Mouse (Mus musculus) left cerebral cortex, adult 2 months (tissue): ENCODE measurements around the gene Ripk1. TPM values are rescaled to one million over a fixed set of nuclear protein-coding genes. Genes with fewer than 3 reads are reported as not detected.
A peak's percentile ranks its signal among the peaks of the same experiment; 100 is the strongest.

Experiments
- DNase-seq, 2 experiments: peaks; one replicate each; pipeline ENCODE4 v3.0.0; 2021 to 2022; ENCODE audit warnings: low spot score in 2 of 2, mixed read lengths in 1 of 2; ENCODE audit errors: extremely low spot score in 1 of 2
- H3K27ac ChIP-seq: fragments of 200-600 bp; 2 replicates; pipeline ENCODE4 v1.8.1; 2022
- H3K4me3 ChIP-seq: fragments of 200-600 bp; 2 replicates; pipeline ENCODE4 v1.8.1; 2022
- CTCF ChIP-seq: fragments of 200-600 bp; IDR thresholded peaks from 2 replicates; pipeline ENCODE4 v1.8.1; 2022; ENCODE audit warnings: antibody characterized with exemption, mild to moderate bottlenecking, moderate library complexity
- intact Hi-C: fragments of 180-260 bp; cut with DNase I; formaldehyde crosslinking; loops from one replicate; pipeline ENCODE4 v1.15.1; 2025
- total RNA-seq, 2 experiments: library from RNA; stranded (reverse); gene quantifications; 2 replicates each; pipeline ENCODE4 v1.2.3; 2021

Gene Ripk1
- total RNA-seq, 2 experiments from 2014 or later = 5.8 to 6.9 TPM

DNA sequence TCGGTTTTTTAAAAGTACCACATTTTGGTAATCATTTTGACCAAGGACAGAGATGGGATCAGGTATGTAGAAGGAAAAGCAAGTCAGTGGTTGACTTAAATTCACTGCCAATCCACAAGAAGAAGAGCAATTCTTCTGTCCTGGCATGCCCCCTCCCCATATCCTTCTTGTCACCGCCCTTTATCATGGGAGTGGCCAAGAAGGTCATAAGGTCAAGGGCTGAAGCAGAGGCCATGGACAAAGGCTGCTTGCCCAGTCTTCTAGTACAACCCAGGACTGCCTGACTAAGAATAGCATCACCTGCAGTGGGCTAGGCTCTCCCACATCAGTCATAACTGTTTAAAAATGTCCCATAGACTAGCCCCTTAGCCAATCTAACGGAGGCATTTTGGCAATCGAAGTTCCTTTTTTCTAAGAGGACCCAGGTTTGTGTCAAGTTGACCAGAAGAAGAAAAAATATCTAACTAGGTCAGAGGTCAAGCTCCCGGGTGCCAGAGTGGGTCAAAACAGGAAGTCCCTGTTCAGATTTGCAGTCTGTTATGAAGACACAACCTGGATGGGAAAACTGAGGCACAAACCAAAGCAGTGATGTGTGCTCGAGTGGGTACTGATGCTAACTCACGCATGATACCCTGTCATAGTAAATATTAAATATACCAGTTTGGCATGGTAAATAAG lies 41.7 kb downstream of the Ripk1 start:
- Histone ChIP-seq H3K4me3 (no peak overlapping the region), H3K27ac (no peak overlapping the region)
- intact Hi-C loops = loop anchor here (10.0 kb wide), 1 partner anchor 301 kb away; the partner anchor contains the start of gene Slc22a23
- no peak for TF ChIP-seq CTCF
- no peak for DNase-seq

DNA sequence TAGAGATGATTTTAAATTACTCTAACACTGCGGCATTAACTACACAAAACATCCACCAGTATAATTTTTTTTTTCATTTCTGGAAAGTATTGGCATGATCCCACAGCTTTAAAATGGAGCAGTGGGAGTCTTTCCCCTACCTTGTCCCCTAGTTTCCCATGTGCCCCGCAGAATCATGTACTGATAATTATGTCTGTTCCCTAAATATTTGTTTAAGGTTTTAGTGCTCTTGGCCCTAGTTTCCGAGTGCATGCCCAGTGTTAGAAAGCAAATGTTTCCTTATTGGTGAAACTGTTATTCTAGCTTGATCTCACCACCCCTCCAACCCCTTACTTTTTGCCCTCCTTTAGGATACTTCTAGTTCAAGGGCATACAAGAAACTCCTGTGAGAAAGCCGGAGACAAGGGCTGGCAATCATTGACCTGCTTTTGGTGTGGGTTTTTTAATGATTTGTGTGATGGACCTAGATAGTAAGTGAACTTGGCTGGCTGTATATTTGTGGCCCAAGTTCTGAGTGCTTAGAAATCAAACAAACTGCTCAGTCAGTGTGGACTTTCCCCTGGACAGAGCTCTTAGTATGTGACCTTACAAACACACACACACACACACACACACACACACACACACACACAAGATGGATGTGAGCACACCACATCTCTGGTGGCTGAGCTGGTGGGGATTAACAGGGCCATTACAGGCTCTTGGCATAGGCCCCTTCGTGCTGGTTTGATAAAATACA lies 43.5 kb downstream of the Ripk1 start:
- no peak overlapping the region for H3K4me3 ChIP-seq
- intact Hi-C loops = loop anchor here (1.0 to 10.0 kb wide), 3 partner anchors 110 to 592 kb away; partner anchors contain the start of gene Slc22a23
- no peak for DNase-seq
- TF ChIP-seq CTCF = no peak
- no peak overlapping the region for H3K27ac ChIP-seq

DNA sequence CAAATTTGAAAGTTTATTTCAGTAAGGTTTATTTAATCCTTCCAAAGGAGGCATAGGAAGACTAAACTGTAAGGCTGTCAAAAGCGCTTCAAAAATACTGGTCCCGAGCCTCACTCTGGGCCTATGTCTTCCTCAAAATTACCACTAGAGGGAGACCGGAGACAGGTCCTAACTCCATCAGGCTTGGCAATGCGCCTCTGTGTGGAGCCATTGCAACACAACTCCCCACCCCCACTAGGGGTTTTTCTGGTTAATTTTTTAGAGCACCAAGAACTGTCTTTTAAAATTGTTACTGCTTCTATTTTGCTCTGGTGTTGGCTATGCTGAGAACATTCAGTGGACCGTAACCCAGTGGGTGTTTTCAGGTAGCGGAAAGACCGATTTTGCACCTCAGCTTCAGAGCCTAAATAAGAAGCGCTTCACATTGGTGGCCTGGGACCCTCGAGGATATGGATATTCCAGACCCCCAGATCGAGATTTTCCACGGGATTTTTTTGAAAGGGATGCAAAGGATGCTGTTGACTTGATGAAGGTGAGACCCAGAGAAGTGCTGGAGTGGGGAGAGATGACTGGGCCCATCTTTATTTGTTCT lies 44.4 kb downstream of the Ripk1 start:
- intact Hi-C loops = loop anchor here (1.0 to 10.0 kb wide), 3 partner anchors 109 to 591 kb away; partner anchors contain the start of gene Slc22a23
- peak; percentile 94 for TF ChIP-seq CTCF
- no peak overlapping the region for H3K27ac ChIP-seq

GRCm38 (mm10) chr13:34047526-34047925 lies 45.4 kb downstream of the Ripk1 start:
- Histone ChIP-seq H3K27ac (no peak overlapping the region), H3K4me3 (no peak overlapping the region)
- no peak for DNase-seq
- no peak for TF ChIP-seq CTCF
- intact Hi-C loops = loop anchor here (5.0 to 10.0 kb wide), 2 partner anchors 297 to 590 kb away; partner anchors contain the start of gene Slc22a23

More for the DNA sequence above, 44.4 kb downstream of the Ripk1 start:
- DNase-seq = peak; percentile 73
- no peak overlapping the region for H3K4me3 ChIP-seq

DNA sequence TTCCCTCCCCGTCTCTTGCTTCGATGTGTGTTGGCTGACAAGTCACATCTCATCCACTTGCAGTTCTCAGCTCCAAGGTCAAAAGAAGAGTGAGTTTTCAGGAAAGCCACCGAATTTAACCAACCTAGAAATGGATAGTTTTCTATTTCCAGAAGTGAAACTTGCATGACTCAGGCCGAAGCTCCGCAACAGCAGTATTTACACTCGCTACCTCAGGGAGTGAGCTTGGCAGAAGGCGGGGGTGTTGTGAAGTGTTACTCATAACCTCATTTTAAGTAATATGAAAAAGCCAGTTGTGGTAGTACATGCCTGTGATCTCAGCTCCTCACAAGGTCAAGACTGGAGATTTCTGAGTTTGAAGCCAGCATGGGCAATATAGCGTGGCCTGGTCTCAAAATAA lies 48.3 kb downstream of the Ripk1 start:
- no peak overlapping the region for H3K27ac ChIP-seq
- peak; percentile 46 to 56 for DNase-seq
- H3K4me3 ChIP-seq = no peak overlapping the region
- TF ChIP-seq CTCF = no peak
- intact Hi-C loops = loop anchor here (1.0 kb wide), 1 partner anchor 46 kb away; no protein-coding TSS in a partner anchor

GRCm38 (mm10) chr13:34051692-34052091 lies 49.5 kb downstream of the Ripk1 start:
- TF ChIP-seq CTCF = no peak
- no peak overlapping the region for H3K4me3 ChIP-seq
- intact Hi-C loops = no loop called here
- DNase-seq = no peak
- no peak overlapping the region for H3K27ac ChIP-seq

GRCm38 (mm10) chr13:34053673-34054282 lies 51.6 kb downstream of the Ripk1 start:
- TF ChIP-seq CTCF = no peak
- H3K4me3 ChIP-seq = no peak overlapping the region

DNA sequence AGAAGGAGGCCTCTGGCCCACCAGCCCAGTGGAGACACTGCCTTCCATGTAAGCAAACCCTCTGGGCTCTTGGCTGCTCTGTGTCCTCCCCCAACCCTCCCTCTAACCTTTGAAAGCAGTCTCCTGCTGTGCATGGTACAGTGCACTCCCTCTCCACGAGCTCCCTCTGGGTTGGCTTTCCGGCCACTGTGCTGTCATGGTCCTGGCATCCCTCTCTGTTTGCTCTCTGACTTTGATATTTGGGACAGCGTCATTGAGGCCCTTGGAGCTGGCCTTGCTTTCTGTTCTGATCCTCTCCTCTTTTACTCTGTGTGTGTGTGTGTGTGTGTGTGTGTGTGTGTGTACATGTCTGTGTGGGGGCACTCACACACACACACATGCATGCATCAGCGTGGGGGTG lies 52.2 kb downstream of the Ripk1 start:
- Histone ChIP-seq H3K4me3 (no peak overlapping the region), H3K27ac (no peak overlapping the region)
- intact Hi-C loops = no loop called here
- no peak for TF ChIP-seq CTCF
- DNase-seq = no peak

More at GRCm38 (mm10) chr13:34053673-34054282, 51.6 kb downstream of the Ripk1 start:
- H3K27ac ChIP-seq = no peak overlapping the region
- intact Hi-C loops = no loop called here
- no peak for DNase-seq

DNA sequence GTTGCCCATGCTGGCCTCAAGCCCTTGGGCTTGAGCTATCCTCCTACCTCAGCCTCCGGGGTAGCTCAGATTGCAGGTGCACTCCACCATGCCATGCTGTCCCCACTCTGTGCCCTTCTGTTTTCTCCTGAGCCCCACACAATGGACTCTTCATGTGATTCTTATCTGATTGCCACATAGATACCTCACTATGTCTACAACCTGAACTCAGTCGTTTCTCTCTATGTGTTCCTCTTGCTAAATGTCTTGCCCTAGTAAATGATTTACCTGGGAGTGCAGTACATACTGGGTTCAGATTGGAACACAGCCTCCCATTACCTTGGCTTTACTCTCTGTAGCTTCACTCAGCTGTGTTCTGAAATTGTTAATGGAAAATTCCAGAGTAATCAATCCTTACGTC lies 52.8 kb downstream of the Ripk1 start:
- Histone ChIP-seq H3K27ac (no peak overlapping the region), H3K4me3 (no peak overlapping the region)
- intact Hi-C loops = no loop called here
- no peak for TF ChIP-seq CTCF
- DNase-seq = no peak

- no peak for DNase-seq
- H3K4me3 ChIP-seq = no peak overlapping the region
- no peak overlapping the region for H3K27ac ChIP-seq
- intact Hi-C loops = no loop called here
- no peak for TF ChIP-seq CTCF
These were observed 55.1 kb downstream of the Ripk1 start for GRCm38 (mm10) chr13:34057252-34057651.

DNA sequence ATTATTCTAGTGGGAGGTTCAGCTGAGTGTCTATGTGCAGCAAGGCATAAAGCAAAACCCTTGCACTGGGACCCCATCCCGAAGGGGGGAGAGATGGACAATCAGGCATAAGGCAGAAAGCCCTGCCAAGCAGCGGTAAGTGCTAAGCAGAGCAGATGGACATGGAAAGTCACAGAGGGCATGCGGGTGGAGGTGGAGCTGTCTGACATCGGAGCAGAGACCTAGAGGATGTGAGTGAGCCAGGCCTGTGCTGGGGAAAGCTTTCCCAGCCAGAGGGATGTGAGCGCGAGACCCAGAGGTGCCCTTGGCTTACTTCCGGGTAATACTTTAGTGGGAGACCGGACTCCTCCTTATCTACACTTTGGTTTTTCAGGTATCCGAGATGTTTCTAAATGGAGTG lies 57.9 kb downstream of the Ripk1 start:
- TF ChIP-seq CTCF = no peak

More for the DNA sequence above, 57.9 kb downstream of the Ripk1 start:
- intact Hi-C loops = no loop called here
- DNase-seq = no peak
- Histone ChIP-seq H3K27ac (no peak overlapping the region), H3K4me3 (no peak overlapping the region)
